Mouse (Mus musculus): ENCODE data around the gene Ralgps1.

- TF ChIP-seq CTCF (IDR thresholded peaks at IDR 0.05; ENCODE audit: borderline replicate concordance, insufficient read depth, low read depth, low read length) (no peak), POLR2A (IDR thresholded peaks at IDR 0.05; ENCODE audit: borderline replicate concordance, insufficient read depth, low read length) (no peak)
These were observed 147.5 kb downstream of the Ralgps1 start for GRCm38 (mm10) chr2:33223656-33224358.

Measured in cerebellum, adult 2 months (tissue).